Mouse (Mus musculus): ENCODE results near the gene Rabgef1. TPM values are rescaled to one million over a fixed set of nuclear protein-coding genes. Genes with fewer than 3 reads are reported as not detected.

Rabgef1 gene
- 25.8 and 26.6 TPM in 2 replicates for polyA plus RNA-seq (2015; fragmentation: Nextera tagmentation; extraction: Ambion mirVana)

GRCm38 (mm10) chr5:130171423-130171954 lies at the start of gene Rabgef1:
Rabgef1 (plus strand) TSS chr5:130171798.
- WGBS: under 1% methylated on average over 48 of the region's 62 CpGs
- Histone ChIP-seq H3K9me3 (no peaks in the 10 kb centered on the region), H3K4me3 (peak within 1 kb of the TSS; percentile 90), H3K4me2 (replicated peaks) (peak within 1 kb of the TSS; percentile 83), H3K27ac (peak within 1 kb of the TSS; percentile 65; the same call in 1 of the 2 replicates), H3K4me1 (peaks cover 23% of the 10 kb centered on the region), H3K9ac (peak within 1 kb of the TSS; percentile 95), H3K27me3 (no peaks in the 10 kb centered on the region), H3K36me3 (no peaks in the 10 kb centered on the region)
- ATAC-seq (ENCODE audit: low FRiP score, low read depth): peak; percentile 91

GRCm38 (mm10) chr5:130122355-130122754 lies 49.2 kb upstream of the Rabgef1 start:
- ATAC-seq (ENCODE audit: low FRiP score, low read depth): no peak
- Histone ChIP-seq H3K4me3 (no peak overlapping the region), H3K4me2 (replicated peaks) (no peak overlapping the region), H3K27me3 (no peaks in the 10 kb centered on the region), H3K4me1 (peaks cover 32% of the 10 kb centered on the region), H3K36me3 (peaks cover 27% of the 10 kb centered on the region; the same call in 1 of the 2 replicates), H3K9ac (no peak overlapping the region), H3K27ac (no peak overlapping the region), H3K9me3 (no peaks in the 10 kb centered on the region)
- WGBS: 88% methylated on average over 2 of the region's 2 CpGs

- WGBS: 73% methylated on average over 5 of the region's 5 CpGs
- no peak for ATAC-seq (ENCODE audit: low FRiP score, low read depth)
- Histone ChIP-seq H3K27me3 (no peaks in the 10 kb centered on the region), H3K9ac (no peak overlapping the region), H3K4me1 (peaks cover 22% of the 10 kb centered on the region), H3K4me2 (replicated peaks) (no peak overlapping the region), H3K36me3 (peaks cover 27% of the 10 kb centered on the region; the same call in 1 of the 2 replicates), H3K4me3 (no peak overlapping the region), H3K9me3 (no peaks in the 10 kb centered on the region), H3K27ac (no peak overlapping the region)
Measured at GRCm38 (mm10) chr5:130124271-130124670, 47.3 kb upstream of the Rabgef1 start.

DNA sequence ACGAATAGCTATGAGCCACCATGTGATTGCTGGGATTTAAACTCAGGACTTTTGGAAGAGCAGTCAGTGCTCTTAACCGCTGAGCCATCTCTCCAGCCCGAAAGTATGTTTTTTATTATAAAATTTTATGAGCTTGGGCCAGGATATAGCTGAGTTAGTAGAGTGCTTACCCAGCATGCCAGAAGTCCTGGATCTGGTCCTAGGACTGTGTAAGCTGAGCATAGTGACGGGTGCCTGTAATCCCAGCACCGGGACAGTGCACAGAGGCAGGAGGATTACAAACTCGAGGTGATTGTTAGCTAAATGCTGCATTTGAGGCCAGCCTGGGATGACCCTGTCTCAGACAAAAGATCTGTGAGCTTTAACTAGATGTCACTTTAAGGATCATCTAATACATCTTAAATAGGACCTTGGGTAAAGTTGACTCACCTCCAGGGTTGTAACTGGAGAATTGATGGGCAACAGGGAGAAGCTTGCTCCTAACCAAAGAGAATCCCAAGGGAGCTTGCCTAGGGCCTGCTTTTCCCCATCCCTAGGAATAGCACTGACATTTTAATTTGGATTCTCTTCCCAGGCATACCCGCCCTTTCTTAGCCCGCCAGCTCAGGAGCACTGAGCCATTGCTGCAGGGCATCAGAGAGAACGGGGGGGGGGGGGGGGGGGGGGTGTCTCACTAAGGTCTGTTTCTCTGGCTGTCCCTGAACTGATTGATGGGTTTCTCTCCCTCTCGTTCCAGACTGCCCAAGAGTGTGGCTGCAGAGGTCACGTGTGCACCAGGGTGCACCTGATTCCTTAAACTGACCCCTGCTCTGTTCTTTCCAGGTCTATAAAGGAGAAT lies 42.7 kb upstream of the Rabgef1 start:
- H3K9me3 ChIP-seq: no peaks in the 10 kb centered on the region
- 0 out of 2 replicates have a peak overlapping the region, but pooled peaks have one; percentile 10 for H3K27ac ChIP-seq
- no peak overlapping the region for H3K9ac ChIP-seq
- H3K36me3 ChIP-seq: peaks cover 34% of the 10 kb centered on the region
- H3K4me2 ChIP-seq (replicated peaks): no peak overlapping the region
- no peaks in the 10 kb centered on the region for H3K27me3 ChIP-seq
- WGBS: 36% methylated on average over 11 of the region's 11 CpGs
- H3K4me1 ChIP-seq: peaks cover 13% of the 10 kb centered on the region
- peak; percentile 78 for ATAC-seq (ENCODE audit: low FRiP score, low read depth)
- H3K4me3 ChIP-seq: no peak overlapping the region

DNA sequence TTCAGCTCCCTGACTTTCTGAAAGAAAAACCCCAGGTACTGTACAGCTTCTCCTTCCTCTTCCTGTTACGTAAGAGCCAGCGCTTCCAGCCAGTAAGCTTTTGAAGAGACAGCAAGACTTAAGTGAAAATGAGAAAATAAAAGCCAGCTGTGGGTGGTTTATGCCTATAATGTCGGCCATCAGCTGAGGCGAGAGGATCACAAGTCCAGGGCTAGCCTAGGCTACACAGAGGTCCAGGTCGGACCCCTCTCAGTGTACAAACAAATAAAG lies 42.1 kb upstream of the Rabgef1 start:
- 77% methylated on average over 5 of the region's 5 CpGs for WGBS
- no peak overlapping the region for H3K9ac ChIP-seq

GRCm38 (mm10) chr5:130136597-130136996 lies 35.0 kb upstream of the Rabgef1 start:
- H3K27ac ChIP-seq: no peak overlapping the region
- no peaks in the 10 kb centered on the region for H3K9me3 ChIP-seq
- H3K9ac ChIP-seq: no peak overlapping the region
- ATAC-seq (ENCODE audit: low FRiP score, low read depth): no peak
- no peak overlapping the region for H3K4me3 ChIP-seq
- 93% methylated on average over 13 of the region's 13 CpGs for WGBS
- H3K4me1 ChIP-seq: no peaks in the 10 kb centered on the region
- no peaks in the 10 kb centered on the region for H3K27me3 ChIP-seq
- H3K4me2 ChIP-seq (replicated peaks): no peak overlapping the region
- H3K36me3 ChIP-seq: peaks cover 32% of the 10 kb centered on the region

More for the DNA sequence above, 42.1 kb upstream of the Rabgef1 start:
- Histone ChIP-seq H3K36me3 (peaks cover 36% of the 10 kb centered on the region), H3K4me3 (no peak overlapping the region), H3K4me2 (replicated peaks) (no peak overlapping the region), H3K4me1 (peaks cover 13% of the 10 kb centered on the region), H3K27me3 (no peaks in the 10 kb centered on the region), H3K27ac (no peak overlapping the region), H3K9me3 (no peaks in the 10 kb centered on the region)
- no peak for ATAC-seq (ENCODE audit: low FRiP score, low read depth)

DNA sequence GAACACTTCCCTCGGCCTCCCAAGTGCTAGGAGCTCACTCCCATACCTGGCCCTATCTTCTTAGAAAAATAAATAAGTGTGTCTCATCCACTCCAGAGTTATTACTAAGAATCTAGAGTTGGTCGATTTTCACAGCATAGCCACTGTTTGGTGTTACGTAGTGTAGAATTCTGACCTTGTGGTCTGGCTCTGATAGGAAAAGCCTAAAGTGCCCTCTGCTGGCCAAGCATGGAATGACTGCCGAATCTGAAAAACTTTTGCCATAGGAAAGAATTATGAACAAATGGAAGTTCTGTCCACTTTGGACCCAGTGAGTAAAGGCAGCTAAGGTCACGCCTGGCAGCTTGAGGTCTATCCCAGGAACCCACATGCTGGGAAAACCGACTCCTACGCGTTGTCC lies 32.2 kb upstream of the Rabgef1 start:
- Histone ChIP-seq H3K4me3 (no peak overlapping the region), H3K9me3 (no peaks in the 10 kb centered on the region), H3K9ac (no peak overlapping the region), H3K36me3 (peaks cover 22% of the 10 kb centered on the region), H3K27me3 (no peaks in the 10 kb centered on the region), H3K4me2 (replicated peaks) (no peak overlapping the region), H3K27ac (no peak overlapping the region), H3K4me1 (peaks cover 9% of the 10 kb centered on the region)
- ATAC-seq (ENCODE audit: low FRiP score, low read depth): no peak
- WGBS: 27% methylated on average over 8 of the region's 8 CpGs

GRCm38 (mm10) chr5:130141138-130141537 lies 30.5 kb upstream of the Rabgef1 start:
- H3K4me2 ChIP-seq (replicated peaks): no peak overlapping the region
- ATAC-seq (ENCODE audit: low FRiP score, low read depth): no peak
- no peak overlapping the region for H3K9ac ChIP-seq
- no peaks in the 10 kb centered on the region for H3K27me3 ChIP-seq
- H3K36me3 ChIP-seq: peaks cover 7% of the 10 kb centered on the region
- no peak overlapping the region for H3K27ac ChIP-seq
- H3K4me3 ChIP-seq: no peak overlapping the region
- peaks cover 20% of the 10 kb centered on the region for H3K4me1 ChIP-seq
- 76% methylated on average over 5 of the region's 5 CpGs for WGBS
- H3K9me3 ChIP-seq: no peaks in the 10 kb centered on the region

- H3K27ac ChIP-seq: no peak overlapping the region
- H3K4me3 ChIP-seq: no peak overlapping the region
- H3K27me3 ChIP-seq: no peaks in the 10 kb centered on the region
- WGBS: 37% methylated on average over 4 of the region's 4 CpGs
- H3K36me3 ChIP-seq: peaks cover under 1% of the 10 kb centered on the region; the same call in 1 of the 2 replicates
- H3K9ac ChIP-seq: no peak overlapping the region; the same call in 1 of the 2 replicates
- H3K9me3 ChIP-seq: no peaks in the 10 kb centered on the region
- H3K4me2 ChIP-seq (replicated peaks): no peak overlapping the region
- no peak for ATAC-seq (ENCODE audit: low FRiP score, low read depth)
- H3K4me1 ChIP-seq: peaks cover 20% of the 10 kb centered on the region
Measured at GRCm38 (mm10) chr5:130142041-130142440, 29.6 kb upstream of the Rabgef1 start.

DNA sequence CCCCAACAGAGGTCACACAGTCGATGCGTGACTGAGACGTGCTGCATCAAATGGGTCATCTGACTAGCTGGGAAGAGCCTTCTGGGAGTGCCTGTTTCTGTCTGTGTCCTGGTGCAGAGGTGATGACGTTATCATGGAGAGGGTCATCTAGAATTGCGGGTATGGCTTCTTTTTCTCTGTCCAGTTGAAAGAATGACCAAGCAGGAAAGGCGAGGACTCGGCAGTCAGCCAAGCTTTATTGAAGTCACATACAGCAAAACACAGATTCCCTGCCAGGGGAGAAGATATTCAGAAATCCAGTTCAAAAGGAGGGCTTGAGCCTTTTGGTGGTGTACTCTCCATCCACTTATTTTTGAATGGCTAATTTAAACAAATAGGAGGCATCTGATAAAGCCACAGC lies 28.5 kb upstream of the Rabgef1 start:
- peaks cover 20% of the 10 kb centered on the region for H3K4me1 ChIP-seq
- H3K9ac ChIP-seq: no peak overlapping the region
- H3K4me2 ChIP-seq (replicated peaks): no peak overlapping the region
- H3K9me3 ChIP-seq: no peaks in the 10 kb centered on the region
- H3K27me3 ChIP-seq: no peaks in the 10 kb centered on the region
- ATAC-seq (ENCODE audit: low FRiP score, low read depth): no peak
- no peak overlapping the region for H3K27ac ChIP-seq
- peaks cover 4% of the 10 kb centered on the region; the same call in 1 of the 2 replicates for H3K36me3 ChIP-seq
- no peak overlapping the region for H3K4me3 ChIP-seq
- 92% methylated on average over 7 of the region's 7 CpGs for WGBS

DNA sequence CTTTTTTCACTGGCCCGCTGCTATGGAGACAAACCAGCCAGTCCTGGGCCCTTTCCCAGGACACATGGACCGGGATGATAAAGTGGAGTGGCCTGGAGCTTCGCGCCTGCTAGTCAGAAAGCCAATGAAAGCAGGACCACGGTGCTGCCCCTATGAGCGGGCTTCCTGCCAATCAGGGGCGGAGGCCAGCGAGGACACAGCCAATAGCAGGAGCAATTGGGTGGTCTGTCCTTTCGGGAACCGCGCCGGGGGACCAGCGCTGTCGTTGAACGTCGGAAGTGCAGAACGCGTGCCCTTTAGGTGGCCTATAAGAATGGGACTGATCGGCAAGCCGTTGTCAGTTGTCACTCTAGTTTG lies 27.6 kb upstream of the Rabgef1 start:
- peak overlapping the region; percentile 90 for H3K4me2 ChIP-seq (replicated peaks)
- H3K9me3 ChIP-seq: no peaks in the 10 kb centered on the region
- H3K27me3 ChIP-seq: no peaks in the 10 kb centered on the region
- ATAC-seq (ENCODE audit: low FRiP score, low read depth): no peak
- H3K9ac ChIP-seq: peak overlapping the region; percentile 59
- H3K4me1 ChIP-seq: peaks cover 20% of the 10 kb centered on the region
- peak overlapping the region; percentile 67 for H3K4me3 ChIP-seq
- WGBS: 5% methylated on average over 20 of the region's 20 CpGs
- H3K36me3 ChIP-seq: peaks cover 10% of the 10 kb centered on the region; the same call in 1 of the 2 replicates
- H3K27ac ChIP-seq: peak overlapping the region; percentile 76; the same call in 1 of the 2 replicates
